Mouse (Mus musculus) adrenal gland, adult 2 months (tissue): ENCODE measurements around the gene Opn4. TPM values are rescaled to one million over a fixed set of nuclear protein-coding genes. Genes with fewer than 3 reads are reported as not detected.

Source experiments
- DNase-seq: peaks from one replicate; pipeline ENCODE4 v3.0.0; 2021
- polyA plus RNA-seq: library from polyadenylated mRNA; depleted of rRNA; stranded (reverse); fragments of >200 nt; gene quantifications from 2 replicates; pipeline ENCODE4 v1.2.3, GENCODE M21; 2012; rRNA removed
- total RNA-seq, 2 experiments: library from RNA; stranded (reverse); gene quantifications; 2 replicates each; pipeline ENCODE4 v1.2.3; 2021

Opn4 gene
- total and polyA plus RNA-seq, 3 experiments: 0.26 TPM; not detected in 1

GRCm38 (mm10) chr14:34562393-34562792 is 37.5 kb downstream of the Opn4 start:
- no peak for DNase-seq

GRCm38 (mm10) chr14:34561647-34562046 is 38.3 kb downstream of the Opn4 start:
- DNase-seq: no peak

- DNase-seq: no peak
Measured at GRCm38 (mm10) chr14:34558947-34559346, 41.0 kb downstream of the Opn4 start.

- DNase-seq: no peak
Measured at GRCm38 (mm10) chr14:34555211-34555610, 44.7 kb downstream of the Opn4 start.

GRCm38 (mm10) chr14:34554047-34554446 is 45.9 kb downstream of the Opn4 start:
- peak; percentile 57 for DNase-seq

- no peak for DNase-seq
Measured at GRCm38 (mm10) chr14:34553470-34553869, 46.5 kb downstream of the Opn4 start.

GRCm38 (mm10) chr14:34552226-34552625 is 47.7 kb downstream of the Opn4 start:
- DNase-seq: no peak

- peak; percentile 90 for DNase-seq
Measured at GRCm38 (mm10) chr14:34549004-34549671, 50.8 kb downstream of the Opn4 start.

- DNase-seq: peak; percentile 74
Measured at GRCm38 (mm10) chr14:34548391-34549001, 51.4 kb downstream of the Opn4 start.

GRCm38 (mm10) chr14:34544545-34544944 is 55.4 kb downstream of the Opn4 start:
- no peak for DNase-seq

GRCm38 (mm10) chr14:34544001-34544400 is 55.9 kb downstream of the Opn4 start:
- DNase-seq: no peak

- no peak for DNase-seq
Measured at GRCm38 (mm10) chr14:34543596-34543995, 56.3 kb downstream of the Opn4 start.

- no peak for DNase-seq
Measured at GRCm38 (mm10) chr14:34541896-34542295, 58.0 kb downstream of the Opn4 start.

GRCm38 (mm10) chr14:34540685-34541162 is 59.2 kb downstream of the Opn4 start:
- DNase-seq: no peak

Other genes with a start within 250 kb of the Opn4 start
- not detected for gene Fam25c, start 244.7 kb downstream of the Opn4 start, total RNA-seq
- not detected in 2 replicates for gene Fam25c, start 244.7 kb downstream of the Opn4 start, polyA plus RNA-seq
- 10 to 100 TPM; 20.5 to 38.5 TPM for gene Sncg, start 225.4 kb downstream of the Opn4 start, total RNA-seq
- 26.1 and 33.8 TPM in 2 replicates for gene Sncg, start 225.4 kb downstream of the Opn4 start, polyA plus RNA-seq
- 10 to 100 TPM; 26.5 to 42.4 TPM for gene Mmrn2, start 224.7 kb downstream of the Opn4 start, total RNA-seq
- 16.7 and 17.1 TPM in 2 replicates for gene Mmrn2, start 224.7 kb downstream of the Opn4 start, polyA plus RNA-seq
- gene Bmpr1a, start 96.8 kb downstream of the Opn4 start, total RNA-seq: 10 to 100 TPM; 56.4 to 64.4 TPM
- 3.4 and 3.7 TPM in 2 replicates for gene Bmpr1a, start 96.8 kb downstream of the Opn4 start, polyA plus RNA-seq
- not detected for gene 9230112D13Rik, start 77.3 kb downstream of the Opn4 start, total RNA-seq
- not detected in 2 replicates for gene 9230112D13Rik, start 77.3 kb downstream of the Opn4 start, polyA plus RNA-seq
- under 1 TPM; 0.58 to 0.76 TPM for gene Ldb3, start 11.5 kb downstream of the Opn4 start, total RNA-seq
- 0.79 and 1.4 TPM in 2 replicates for gene Ldb3, start 11.5 kb downstream of the Opn4 start, polyA plus RNA-seq
- 10 to 100 TPM; 64.7 to 92.8 TPM for gene Wapl, start 73.8 kb upstream of the Opn4 start, total RNA-seq
- gene Wapl, start 73.8 kb upstream of the Opn4 start, polyA plus RNA-seq: 5.3 and 6.3 TPM in 2 replicates
- gene Grid1, start 220.0 kb upstream of the Opn4 start, total RNA-seq: under 1 TPM; 0.62 to 0.63 TPM
- 0.12 and 0.18 TPM in 2 replicates for gene Grid1, start 220.0 kb upstream of the Opn4 start, polyA plus RNA-seq